Mouse (Mus musculus) kidney, adult 10 weeks (tissue): ENCODE data around the gene Rtl10. TPM values are rescaled to one million over a fixed set of nuclear protein-coding genes. Genes with fewer than 3 reads are reported as not detected.

Experiments used
- polyA plus RNA-seq: library from polyadenylated mRNA; stranded (reverse); fragments of 350-450 nt; fragmentation: Illumina TruSeq; extraction: RNeasy Lipid Tissue Mini Kit (QIAGEN cat#74804); gene quantifications from one replicate; pipeline ENCODE4 v1.2.3, GENCODE M21; 2014; ENCODE audit warnings: low read depth, low replicate concordance

Rtl10 gene
- polyA plus RNA-seq, result not detected

DNA sequence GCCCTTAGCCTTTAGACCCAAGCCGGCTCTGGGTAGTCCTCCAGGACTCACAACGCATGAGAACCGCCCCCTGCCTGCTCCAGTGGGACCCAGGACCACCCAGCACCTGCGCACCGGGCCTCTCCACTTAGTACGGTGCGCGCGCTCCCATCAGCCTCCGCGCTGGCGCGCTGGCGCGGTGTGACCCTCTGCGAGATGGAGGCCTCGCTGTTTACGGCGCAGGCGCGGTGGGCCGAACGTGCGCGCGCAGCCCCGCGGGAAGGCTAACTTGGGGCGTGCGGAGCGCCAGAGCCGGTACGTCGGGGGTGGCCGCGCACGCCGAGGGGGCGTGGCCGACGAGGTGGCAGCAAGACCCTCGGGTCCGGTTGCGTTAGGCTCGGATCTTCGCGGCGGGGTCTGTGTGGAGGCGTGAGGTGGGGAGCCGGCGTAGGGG is at the start of gene Rtl10, which contains the start of gene Gnb1l:
Gene Rtl10, plus strand, starts transcription at position 344 of the 433 bp plus-strand sequence.
Gene Gnb1l, plus strand, starts transcription at position 156 of the 433 bp plus-strand sequence.

Other genes with a start within 250 kb of the Rtl10 start
- not detected for gene Gm49776, start 240.6 kb upstream of the Rtl10 start, polyA plus RNA-seq
- gene Dgcr8, start 209.7 kb upstream of the Rtl10 start, polyA plus RNA-seq, result 17.1 TPM
- 18.0 TPM for gene Tango2, start 150.8 kb upstream of the Rtl10 start, polyA plus RNA-seq
- 0.97 TPM for gene Arvcf, start 150.7 kb upstream of the Rtl10 start, polyA plus RNA-seq
- 2.0 TPM for gene Txnrd2, start 72.5 kb upstream of the Rtl10 start, polyA plus RNA-seq
- gene Comt, start 72.0 kb upstream of the Rtl10 start, polyA plus RNA-seq, result 21.7 TPM
- 0.28 TPM for gene Gnb1l, start 188 bp upstream of the Rtl10 start, polyA plus RNA-seq
- gene Tbx1, start 91.8 kb downstream of the Rtl10 start, polyA plus RNA-seq, result not detected
- gene Gp1bb, start 123.5 kb downstream of the Rtl10 start, polyA plus RNA-seq, result not detected
- not detected for gene Gm49601, start 127.5 kb downstream of the Rtl10 start, polyA plus RNA-seq
- not detected for gene Sept5, start 131.1 kb downstream of the Rtl10 start, polyA plus RNA-seq